Mouse (Mus musculus) adrenal gland, adult 18-20 months (tissue): ENCODE measurements at regions not wholly inside any gene's neighbourhood (a gene's known extent, or its start where the extent isn't known, plus 50 kb on each side); places are given as distances from the start of the nearest gene placed in this dataset.
"Not testable (repeated sequence)": the region's sequence is repeated elsewhere in the genome, so short reads cannot be mapped to it uniquely, and the experiment has no call there.

ENCODE experiments used
- DNase-seq, 2 experiments: peaks; one replicate each; pipeline ENCODE4 v3.0.0; 2021 to 2022; ENCODE audit warnings: low spot score in 2 of 2

DNA sequence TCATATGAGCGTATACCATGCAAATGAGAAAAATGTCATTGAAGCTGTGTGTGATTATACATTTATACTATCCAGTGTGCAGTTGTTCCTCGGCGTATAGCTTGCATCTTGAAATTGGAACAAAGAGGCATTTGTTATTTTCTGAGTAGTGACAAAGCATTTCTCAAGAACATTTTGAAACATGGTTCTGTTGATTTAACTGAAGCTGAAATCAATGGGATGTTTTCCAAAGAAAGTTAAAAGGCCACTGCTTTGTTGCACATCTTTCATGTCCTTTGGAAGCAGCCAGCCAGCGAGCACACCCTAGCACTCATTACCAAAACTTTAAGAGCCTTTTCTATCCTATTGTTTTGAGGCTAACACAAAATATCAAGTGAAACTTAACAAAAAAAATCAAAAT, 594.1 kb upstream of the Klhl29 start:
- no peak for DNase-seq

DNA sequence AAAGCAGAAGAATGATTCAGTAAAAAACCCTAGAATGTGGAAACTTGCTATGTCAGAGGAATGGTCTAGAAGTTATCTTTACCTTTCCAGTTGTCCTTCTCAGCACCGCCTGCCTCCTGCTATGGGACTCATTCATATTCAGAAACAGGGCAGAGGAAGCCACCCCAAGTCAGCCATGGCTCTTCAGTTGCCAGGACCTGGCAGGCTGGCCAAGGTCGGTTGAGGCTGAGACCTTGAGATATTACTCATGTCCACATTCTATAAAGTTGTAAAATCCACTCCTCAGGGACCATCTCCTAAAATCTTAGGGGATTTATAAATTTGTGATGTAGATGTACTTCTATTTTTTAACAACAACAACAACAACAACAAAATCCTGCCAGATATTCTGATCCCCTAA, 580.7 kb upstream of the Klhl29 start:
- DNase-seq = peak in 1 of 2 experiments; percentile 7

DNA sequence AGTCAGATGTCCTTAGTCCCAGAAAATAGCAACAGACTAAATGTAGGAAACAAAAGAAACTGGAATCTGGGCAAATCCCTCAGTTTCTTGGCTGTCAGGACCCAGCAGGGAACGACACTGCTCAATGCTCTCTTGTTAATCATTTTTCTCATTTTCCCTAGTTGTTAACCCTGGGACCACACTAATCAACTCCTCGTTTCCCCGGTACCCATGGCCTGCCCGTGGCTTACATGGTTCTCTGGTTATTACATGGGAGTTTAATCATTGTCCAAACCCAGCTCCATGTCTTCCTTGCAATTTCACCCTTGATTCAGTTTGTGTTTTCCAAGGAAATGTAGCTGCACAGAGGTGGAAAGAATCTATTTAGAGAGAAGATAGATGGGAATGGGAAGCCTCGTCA, 580.1 kb upstream of the Klhl29 start:
- no peak for DNase-seq

DNA sequence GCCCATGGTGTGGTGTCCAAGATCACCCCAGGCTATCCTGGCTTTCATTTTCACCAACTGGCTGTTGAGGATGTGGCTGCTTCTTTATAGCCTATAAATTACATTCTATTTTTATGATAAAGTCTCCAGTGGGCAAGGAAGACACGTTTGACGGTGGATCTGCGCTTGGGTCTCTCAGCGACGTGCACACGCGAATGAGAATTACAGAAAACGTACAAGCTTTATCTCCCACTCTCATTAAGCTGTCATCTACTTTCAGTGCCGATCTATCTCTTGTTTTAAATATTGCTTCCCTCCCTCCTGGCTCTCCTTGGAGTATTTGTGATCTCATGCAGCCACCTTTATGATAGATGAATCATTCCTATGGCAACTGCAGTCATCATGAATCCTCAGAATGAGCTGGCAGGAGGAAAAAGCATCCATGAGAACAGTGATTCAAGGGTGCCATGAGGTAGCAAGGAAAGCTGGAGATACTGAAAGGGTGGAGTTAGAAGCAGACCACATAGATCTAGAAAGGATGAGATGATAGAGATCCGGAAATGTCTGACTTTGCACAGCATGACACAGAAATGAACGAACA, 568.0 kb upstream of the Klhl29 start:
- DNase-seq = no peak

DNA sequence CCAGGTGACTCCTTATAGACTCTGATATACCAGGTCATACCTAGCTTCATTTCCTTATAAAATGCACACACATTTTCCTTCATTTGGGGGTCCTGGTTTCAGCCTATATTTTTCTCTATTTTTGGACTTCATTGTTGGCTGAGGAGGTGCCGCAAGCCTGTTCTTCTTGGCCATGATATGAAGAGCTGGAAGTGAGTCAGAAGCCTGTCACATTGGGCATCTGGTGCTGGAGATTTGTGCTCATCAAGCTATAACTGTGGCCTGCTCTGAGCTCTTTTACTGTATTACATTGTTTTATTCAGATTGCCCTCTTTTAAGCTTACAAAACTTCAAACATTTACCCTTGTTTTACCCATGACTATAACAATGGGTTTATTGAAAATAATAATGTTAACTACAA, 545.8 kb upstream of the Klhl29 start:
- no peak for DNase-seq

DNA sequence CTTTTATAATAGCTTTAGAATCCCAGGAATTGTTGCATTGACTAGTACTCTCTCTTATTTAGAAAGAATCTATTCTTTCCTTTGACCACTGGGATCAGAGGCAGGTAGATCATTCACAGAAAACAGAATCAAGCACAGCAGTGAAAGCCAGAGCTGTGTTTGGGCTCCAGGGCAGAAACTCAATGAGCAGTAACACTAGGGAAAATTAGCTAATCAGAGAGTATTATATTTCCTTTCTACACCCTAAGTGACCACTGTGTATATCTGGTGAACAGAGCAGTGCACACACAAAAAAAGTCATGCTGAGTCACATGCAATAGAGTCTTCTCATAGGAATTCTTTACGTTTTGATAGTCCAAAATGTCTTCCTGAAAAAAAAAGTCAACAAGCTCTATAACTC, 542.5 kb upstream of the Klhl29 start:
- DNase-seq = no peak

DNA sequence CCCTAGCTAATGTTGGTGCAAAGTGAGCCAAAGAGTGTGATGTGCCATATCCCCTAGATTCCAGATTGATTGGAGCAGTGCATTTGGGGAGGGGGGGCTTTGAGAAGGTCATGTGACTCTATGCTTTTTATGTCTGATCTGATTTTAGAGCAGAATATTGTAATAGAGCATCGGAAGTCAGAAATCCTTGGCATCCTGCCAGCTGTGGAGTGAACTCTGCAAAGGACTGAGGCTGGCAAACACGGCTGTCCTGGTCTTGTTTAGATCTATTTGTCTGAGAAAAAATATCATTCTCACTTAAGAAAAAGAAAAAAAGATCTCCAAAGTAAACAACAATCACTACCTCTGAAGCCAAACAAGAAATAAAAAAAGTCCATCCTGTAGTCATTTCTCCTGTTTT, 530.8 kb upstream of the Klhl29 start:
- DNase-seq = peak in 1 of 2 experiments; percentile 3

DNA sequence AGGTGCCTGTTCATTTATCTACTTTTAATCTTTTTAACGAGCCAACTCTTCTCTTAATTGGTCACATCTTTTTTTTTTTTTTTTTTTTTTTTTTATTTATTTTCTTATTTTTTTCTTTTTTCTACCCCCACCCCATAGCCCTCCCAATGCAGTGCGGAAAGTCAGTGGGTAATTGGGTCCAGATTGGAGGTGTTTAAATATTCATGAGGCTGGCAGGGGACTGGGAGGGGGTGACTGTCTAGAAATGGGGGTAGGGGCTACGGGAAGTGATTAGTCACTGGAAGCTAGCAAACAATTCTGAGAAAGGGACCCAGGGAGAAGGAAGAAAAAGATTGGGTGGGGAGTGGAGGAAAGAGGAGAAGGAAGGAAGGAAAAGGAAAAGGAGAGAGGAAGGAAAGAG, 516.3 kb upstream of the Klhl29 start:
- not testable (repeated sequence) for DNase-seq

DNA sequence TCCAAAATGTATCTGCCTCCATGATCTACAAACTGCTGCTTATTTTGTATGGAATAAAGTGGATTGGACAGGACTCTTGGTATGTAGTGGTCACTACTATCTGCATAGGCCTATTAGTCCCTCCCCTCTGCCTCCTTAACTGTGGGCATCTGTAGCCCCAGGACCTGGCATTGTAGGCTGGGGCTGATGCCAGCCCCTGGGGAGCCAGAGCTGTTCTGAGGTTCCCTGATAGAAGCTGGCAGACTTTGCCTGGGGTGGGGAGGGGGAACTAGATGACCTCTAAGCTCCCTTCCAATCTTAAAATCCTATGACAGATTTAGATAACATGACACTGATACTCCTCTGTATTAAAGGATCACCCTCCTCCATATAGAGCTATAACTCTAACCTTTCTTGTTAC, 491.2 kb upstream of the Klhl29 start:
- no peak for DNase-seq

DNA sequence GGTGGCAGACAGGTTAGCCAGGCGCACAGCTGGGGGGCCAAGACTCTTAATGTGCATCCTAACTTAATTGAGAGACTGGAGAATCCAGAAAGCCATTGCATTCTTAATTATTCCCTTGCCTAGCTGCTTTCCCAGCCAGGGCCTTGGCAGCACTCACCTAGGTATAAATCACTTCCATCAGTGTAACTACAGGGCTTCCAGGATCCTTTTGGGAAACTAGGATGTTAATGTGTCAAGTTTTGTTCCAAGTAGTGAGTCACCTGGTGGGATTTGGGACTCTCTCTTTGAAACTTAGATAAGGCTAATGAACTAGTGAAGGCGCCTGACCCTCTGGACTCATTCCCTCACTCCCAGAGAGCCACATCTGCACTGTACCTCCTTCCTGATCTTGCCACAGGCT, 484.3 kb upstream of the Klhl29 start:
- DNase-seq = no peak

DNA sequence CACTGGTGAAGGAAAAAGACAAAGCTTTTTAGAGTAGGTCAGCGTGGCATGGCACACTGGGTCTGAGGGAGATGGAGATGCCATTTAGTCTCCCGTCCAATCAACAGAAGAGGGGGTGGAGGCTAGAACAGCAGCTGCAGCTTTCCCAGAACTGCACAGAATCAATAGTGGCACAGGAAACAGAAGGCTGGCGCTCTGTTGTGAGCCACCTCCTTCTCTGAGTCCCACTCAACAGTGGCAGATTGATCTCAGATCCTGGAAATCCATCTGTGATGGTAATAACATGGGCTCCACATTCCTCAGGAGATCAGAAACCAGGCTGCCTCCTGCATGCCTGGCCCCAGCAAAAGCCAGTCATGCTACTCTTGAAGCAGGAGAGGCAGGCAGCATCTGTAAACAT, 480.9 kb upstream of the Klhl29 start:
- DNase-seq = no peak

DNA sequence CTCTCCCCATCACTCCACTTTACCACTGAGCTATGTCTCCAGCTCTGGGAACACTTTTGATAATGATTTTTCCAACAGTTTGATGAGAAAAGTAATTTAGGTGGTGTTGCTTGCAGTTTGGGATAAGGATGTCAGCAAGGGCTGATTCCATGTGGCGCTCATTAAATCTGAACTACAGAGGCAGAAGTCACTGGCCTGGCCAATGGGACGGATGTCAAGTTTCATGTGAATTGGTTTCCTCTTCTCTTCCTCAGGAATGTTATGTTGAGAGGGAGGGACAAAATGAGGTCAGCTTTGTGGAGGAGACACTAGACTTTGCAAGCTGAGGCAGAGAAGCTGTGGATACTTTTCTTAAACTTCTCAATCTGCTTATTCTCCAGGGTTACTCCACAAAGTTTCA, 434.9 kb upstream of the Klhl29 start:
- no peak for DNase-seq

DNA sequence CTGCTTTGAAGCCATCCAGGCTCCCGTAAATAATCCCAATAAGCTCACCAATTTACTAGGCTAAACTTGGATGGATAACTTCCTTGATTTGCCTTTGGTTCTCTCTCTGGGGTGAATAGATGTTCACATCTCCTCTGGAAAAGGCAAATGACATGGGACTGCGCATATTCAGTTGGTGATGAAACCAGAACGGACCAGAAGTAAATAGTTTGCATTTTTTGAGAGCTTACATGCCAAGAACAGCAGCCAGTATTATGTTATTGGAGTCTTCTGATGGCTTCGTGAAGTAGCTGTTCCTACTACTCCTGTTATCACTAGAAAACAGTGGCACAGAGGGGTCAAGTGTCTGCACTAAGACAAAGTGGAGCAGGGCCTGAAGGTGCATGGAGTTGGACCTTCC, 434.5 kb upstream of the Klhl29 start:
- DNase-seq = no peak

DNA sequence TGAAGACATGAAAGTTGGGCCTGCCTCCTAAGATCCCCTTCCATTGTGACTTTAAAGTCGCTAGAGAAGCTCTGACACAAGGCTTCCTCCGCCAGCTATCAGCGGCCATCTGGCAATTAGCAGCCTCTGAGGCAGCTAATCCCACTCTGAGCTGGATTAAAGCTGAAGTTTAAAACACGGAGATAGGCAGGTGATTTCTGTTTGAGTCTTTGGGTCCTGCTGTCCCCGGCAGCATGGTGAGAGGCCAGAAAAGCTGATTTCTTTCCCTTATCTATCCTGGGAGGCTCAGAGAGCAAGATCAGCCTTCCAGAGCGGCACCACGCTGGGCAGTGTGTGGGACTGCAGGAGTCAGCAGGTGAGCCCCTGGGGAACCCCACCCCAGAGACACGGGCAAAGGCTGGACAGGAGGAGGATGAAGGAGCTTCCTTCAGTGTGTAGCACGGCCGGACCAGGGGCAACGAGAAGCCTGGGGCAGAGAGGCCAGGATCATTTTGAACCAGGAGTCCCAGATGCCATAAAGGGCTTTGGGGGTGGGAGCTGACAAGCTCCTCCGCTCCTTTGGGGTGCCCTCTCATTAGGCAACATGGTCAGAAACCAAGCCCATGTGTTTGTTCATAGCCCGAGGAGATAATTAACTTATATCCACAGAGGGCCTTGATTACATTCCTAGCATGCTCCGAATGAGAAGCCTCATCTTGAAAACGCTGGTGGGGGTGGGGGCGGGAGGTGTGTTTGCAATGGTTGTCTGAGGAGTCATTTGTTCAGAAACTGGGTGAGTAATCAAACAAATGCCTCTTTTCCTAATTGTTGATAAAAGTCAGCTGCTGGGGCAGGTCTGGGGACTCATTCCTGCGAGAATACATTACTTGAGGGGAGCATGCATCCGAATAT, 432.8 kb upstream of the Klhl29 start:
- DNase-seq = no peak

DNA sequence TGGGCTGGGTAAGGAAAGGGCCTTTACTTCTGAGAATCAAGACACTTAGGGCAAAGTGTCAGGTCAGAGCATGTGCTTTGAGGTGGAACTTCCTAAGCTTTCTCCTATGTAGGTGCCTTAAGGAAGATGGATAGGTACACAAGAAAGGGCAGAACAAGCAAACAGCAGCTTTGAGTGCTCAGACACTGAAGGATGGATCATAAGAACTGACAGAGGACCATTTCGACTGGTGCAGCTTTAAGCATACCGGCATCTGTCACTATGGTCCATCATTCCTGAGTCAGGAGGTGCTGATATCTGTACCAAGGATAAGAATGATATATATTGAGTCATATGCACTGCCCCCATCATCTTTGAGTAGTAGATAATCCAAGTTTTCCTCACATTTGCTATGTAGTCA, 430.2 kb upstream of the Klhl29 start:
- DNase-seq = no peak

DNA sequence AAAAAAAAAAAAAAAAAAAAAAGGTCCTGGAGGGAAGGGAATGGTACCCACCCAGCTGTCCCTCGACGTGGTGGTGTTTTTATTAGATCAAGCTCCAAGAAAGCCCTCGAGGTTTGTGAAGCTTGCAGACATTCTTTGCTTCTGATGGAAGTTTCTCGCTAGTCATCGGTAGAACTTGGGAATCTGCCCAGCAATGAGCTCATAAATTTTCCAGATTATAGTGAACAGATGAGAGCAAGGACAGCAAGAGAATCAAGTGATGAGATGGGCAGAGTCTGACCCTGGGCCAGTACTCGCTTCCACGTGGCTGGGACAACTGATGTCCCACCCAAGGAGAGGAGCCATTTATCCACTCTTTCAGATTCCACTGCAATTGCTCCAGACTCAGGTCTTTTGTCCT, 417.6 kb upstream of the Klhl29 start:
- peak; percentile 36 to 56 for DNase-seq

DNA sequence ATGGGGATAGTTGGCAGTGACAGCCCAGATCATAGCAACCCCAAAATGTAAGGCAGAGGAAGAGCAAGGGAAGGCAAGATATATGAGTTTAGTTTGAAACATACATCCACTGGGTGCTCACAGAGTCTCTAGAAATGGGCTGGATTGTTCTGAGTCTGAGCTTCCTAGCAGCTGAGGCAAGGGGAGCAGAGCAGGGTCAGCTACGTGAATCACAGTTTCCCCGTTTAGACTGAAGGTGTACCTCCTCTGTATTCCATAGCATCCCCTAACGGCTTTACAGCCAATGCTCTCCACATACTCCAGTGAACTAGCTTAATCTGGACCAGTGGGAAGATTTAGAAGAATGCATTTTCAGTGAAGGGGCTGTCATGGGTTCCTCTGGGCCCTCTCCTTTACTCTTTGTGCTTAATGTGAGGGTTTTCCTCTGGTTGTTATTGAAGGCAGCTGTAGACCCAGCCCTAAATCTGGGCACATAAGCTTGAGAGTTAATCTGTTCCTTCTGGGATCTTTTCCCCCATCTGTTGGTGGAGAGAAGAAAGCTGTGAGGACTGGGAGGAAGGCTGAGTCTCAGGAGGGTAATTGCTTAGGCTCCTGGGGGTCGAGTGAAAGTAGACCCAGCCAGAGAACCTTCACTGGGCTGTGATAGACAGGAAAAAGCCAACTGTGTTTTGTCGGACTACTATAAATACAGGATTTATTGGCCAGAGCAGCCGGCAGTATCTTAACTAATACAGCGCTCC, 411.8 kb upstream of the Klhl29 start:
- DNase-seq = no peak

DNA sequence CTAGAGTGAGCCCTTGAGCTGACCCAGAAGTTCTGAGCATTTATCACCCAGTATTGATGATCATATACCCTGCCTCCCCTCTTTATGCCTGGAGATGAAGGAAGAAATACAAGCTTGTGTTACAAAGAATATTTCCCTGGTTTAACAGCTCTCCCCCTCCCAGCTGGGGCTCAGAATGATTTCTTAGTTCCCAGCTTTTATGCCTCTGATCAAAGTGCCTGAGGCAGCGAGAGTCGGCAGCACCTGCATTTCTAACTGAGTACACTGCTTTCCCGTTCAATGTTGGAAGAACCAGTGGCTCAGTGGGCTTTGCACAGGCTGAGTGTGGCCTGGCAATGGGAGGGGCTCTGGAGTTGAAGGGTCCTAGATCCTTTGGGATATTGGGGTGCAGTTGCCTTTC, 405.8 kb upstream of the Klhl29 start:
- no peak for DNase-seq

DNA sequence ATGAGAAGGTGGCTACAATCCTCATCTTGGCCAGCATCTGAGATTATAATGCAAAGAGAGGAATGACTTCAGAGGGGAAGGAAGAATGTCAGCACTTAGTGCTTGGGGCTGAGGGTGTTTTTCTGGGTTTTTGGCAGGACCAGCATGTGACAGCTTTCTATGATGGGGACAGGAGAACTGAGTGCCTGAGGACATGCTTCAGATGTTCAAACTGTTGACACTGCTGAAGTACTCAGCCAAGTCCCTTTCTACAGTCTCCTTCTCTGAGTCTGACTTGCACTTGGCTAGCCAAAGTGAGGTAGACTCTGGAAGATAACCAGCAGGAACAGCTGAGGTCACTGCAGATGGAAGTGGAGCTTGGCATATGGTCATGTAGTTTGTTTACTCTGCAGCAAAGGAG, 402.1 kb upstream of the Klhl29 start:
- no peak for DNase-seq

DNA sequence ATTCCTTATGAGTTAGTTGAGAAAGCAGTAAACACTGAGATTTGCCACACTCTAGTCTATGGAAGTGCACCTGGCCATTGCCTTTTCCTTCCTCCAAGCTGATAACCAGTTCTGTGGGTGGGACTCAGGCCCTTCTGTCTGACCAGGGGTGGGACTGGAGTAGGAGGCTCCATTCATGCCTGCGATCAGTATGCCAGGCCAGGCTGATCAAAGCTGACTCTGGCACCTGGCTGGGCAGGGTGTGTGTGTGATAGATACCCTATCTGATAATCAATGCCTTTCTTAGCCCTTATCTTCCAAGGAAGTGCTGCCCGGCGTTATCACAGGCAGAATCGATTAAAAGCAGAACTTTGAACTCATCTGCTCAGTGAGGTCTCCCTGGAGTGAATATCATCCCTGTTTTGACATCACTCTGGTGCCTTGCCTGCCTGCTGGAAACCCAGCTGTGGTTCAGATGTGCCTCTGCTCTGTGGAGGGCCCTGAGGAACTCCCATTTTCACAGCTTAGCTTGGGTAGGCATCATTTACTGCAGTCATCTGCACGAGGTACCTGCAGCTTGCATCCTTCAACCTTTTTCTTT, 396.0 kb upstream of the Klhl29 start:
- DNase-seq = no peak

DNA sequence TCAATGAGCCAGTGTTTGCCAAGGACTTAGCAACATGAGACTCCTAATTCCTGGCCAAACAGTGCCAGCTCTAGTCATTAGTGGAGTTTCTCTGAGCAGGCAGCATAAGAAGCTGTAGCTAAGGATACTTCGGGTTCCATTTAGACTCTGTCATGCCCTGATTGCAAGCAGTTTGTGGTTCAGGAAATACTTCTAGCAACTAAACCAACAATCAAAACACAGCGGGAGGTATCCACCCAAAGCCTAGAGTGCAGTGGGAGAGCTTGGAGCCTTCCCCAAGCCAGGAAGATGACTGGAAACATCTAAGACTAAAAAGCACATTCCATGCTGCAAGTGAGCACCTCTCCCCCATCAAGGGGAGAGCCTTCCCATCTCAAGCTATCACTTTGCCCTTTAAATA, 395.0 kb upstream of the Klhl29 start:
- DNase-seq = no peak
